Mouse (Mus musculus) adrenal gland, adult (tissue): ENCODE measurements around the gene Tns3.

Source experiments
- DNase-seq, 2 experiments: peaks; one replicate each; pipeline ENCODE4 v3.0.0; 2022 to 2023; ENCODE audit warnings: low spot score in 1 of 2; ENCODE audit not compliant: inconsistent age in 2 of 2

Gene Tns3

GRCm38 (mm10) chr11:8680650-8681049, 16.3 kb upstream of the Tns3 start:
- no peak for DNase-seq

- DNase-seq, result peak; percentile 66 to 67
Measured at GRCm38 (mm10) chr11:8679221-8679620, 14.9 kb upstream of the Tns3 start.

GRCm38 (mm10) chr11:8678260-8678995, 14.1 kb upstream of the Tns3 start:
- DNase-seq, result peak; percentile 82 to 86

- peak; percentile 59 to 78 for DNase-seq
Measured at GRCm38 (mm10) chr11:8675701-8676474, 11.6 kb upstream of the Tns3 start.

GRCm38 (mm10) chr11:8674549-8675149, 10.3 kb upstream of the Tns3 start:
- DNase-seq, result no peak

- no peak for DNase-seq
Measured at GRCm38 (mm10) chr11:8671698-8672097, 7.4 kb upstream of the Tns3 start.

GRCm38 (mm10) chr11:8669138-8669537, 4.8 kb upstream of the Tns3 start:
- peak in 1 of 2 experiments; percentile 65 for DNase-seq

GRCm38 (mm10) chr11:8664797-8665196, 462 bp upstream of the Tns3 start:
- DNase-seq, result no peak

- peak; percentile 80 to 92 for DNase-seq
Measured at GRCm38 (mm10) chr11:8663444-8664392, 617 bp downstream of the Tns3 start.

- no peak for DNase-seq
Measured at GRCm38 (mm10) chr11:8662706-8663429, 1.5 kb downstream of the Tns3 start.

- no peak for DNase-seq
Measured at GRCm38 (mm10) chr11:8660951-8661350, 3.4 kb downstream of the Tns3 start.

GRCm38 (mm10) chr11:8659851-8660250, 4.5 kb downstream of the Tns3 start:
- no peak for DNase-seq

GRCm38 (mm10) chr11:8659061-8659460, 5.3 kb downstream of the Tns3 start:
- DNase-seq, result no peak

GRCm38 (mm10) chr11:8657493-8657892, 6.8 kb downstream of the Tns3 start:
- DNase-seq, result no peak

- peak in 1 of 2 experiments; percentile 32 for DNase-seq
Measured at GRCm38 (mm10) chr11:8656448-8657393, 7.6 kb downstream of the Tns3 start.

GRCm38 (mm10) chr11:8653800-8654295, 10.5 kb downstream of the Tns3 start:
- DNase-seq, result peak in 1 of 2 experiments; percentile 65

GRCm38 (mm10) chr11:8652792-8653645, 11.3 kb downstream of the Tns3 start:
- peak; percentile 67 to 79 for DNase-seq
